Mouse (Mus musculus): ENCODE results near the gene Sipa1l1. TPM values are rescaled to one million over a fixed set of nuclear protein-coding genes. Genes with fewer than 3 reads are reported as not detected.

The Sipa1l1 gene
- polyA plus RNA-seq, 1 experiment from 2014 or later: 23.8 TPM

- H3K36me3 ChIP-seq: no peaks in the 10 kb centered on the region
- peaks cover 8% of the 10 kb centered on the region; the same call in 1 of the 2 replicates for H3K4me1 ChIP-seq (replicated peaks)
- no peak overlapping the region for H3K9ac ChIP-seq
- no peak for ATAC-seq
- H3K27ac ChIP-seq: peak overlapping the region; percentile 52; the same call in 1 of the 2 replicates
- no peak overlapping the region for H3K4me3 ChIP-seq (replicated peaks)
- no peaks in the 10 kb centered on the region for H3K9me3 ChIP-seq
- 47% methylated on average over 7 of the region's 7 CpGs for WGBS
- H3K27me3 ChIP-seq (replicated peaks): no peaks in the 10 kb centered on the region
- H3K4me2 ChIP-seq (replicated peaks): no peak overlapping the region
Observed at GRCm38 (mm10) chr12:82409686-82410472, 240.8 kb downstream of the Sipa1l1 start.

GRCm38 (mm10) chr12:82412291-82413032 lies 243.3 kb downstream of the Sipa1l1 start:
- Histone ChIP-seq H3K4me3 (replicated peaks) (no peak overlapping the region), H3K9ac (no peak overlapping the region), H3K27me3 (replicated peaks) (no peaks in the 10 kb centered on the region), H3K4me2 (replicated peaks) (no peak overlapping the region), H3K36me3 (peaks cover 7% of the 10 kb centered on the region; the same call in 1 of the 2 replicates), H3K27ac (peak overlapping the region; percentile 68; the same call in 1 of the 2 replicates), H3K4me1 (replicated peaks) (peaks cover 8% of the 10 kb centered on the region; the same call in 1 of the 2 replicates), H3K9me3 (no peaks in the 10 kb centered on the region)
- 0 out of 2 replicates have a peak, but pooled peaks have one; percentile 55 for ATAC-seq
- 47% methylated on average over 3 of the region's 3 CpGs for WGBS

DNA sequence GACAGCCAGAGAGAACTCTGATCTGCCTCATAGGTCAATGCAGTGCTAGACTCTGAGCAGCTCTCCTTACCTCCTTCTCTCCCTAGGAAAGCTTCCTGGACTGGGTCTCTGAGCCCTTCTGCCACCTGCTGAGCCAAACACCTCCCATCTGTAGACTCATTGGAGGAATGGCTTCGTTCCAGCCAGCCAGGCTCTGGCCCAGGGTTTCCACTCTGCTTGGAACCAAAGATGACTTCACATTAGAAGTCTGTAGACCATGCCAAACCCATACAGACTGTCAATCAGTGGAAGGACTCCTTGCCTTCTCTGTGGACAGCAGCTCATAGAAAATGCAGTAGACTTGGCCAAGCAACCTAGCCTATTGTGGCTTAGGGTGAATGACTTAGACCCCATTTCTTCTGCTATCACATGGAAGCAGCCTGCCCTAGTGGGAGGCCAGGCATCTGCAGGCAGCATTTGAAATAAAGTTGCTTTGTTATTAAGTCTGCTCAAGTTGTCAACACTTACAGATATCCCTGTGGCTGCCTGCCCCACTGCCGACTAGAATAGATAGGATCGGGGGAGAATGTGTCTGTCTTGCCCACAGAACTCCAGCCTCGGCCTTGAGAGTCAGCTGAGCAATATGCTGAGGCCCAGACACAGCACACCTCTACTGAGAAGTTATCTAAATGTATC lies 246.7 kb downstream of the Sipa1l1 start:
- WGBS: 82% methylated on average over 4 of the region's 4 CpGs
- Histone ChIP-seq H3K9me3 (no peaks in the 10 kb centered on the region), H3K36me3 (peaks cover 11% of the 10 kb centered on the region), H3K4me3 (replicated peaks) (no peak overlapping the region), H3K4me1 (replicated peaks) (0 out of 2 replicates have a peak, but pooled peaks cover 4% of the 10 kb centered on the region), H3K27me3 (replicated peaks) (no peaks in the 10 kb centered on the region), H3K4me2 (replicated peaks) (no peak overlapping the region), H3K27ac (no peak overlapping the region), H3K9ac (no peak overlapping the region)
- ATAC-seq: no peak

GRCm38 (mm10) chr12:82419027-82419426 lies 249.9 kb downstream of the Sipa1l1 start:
- peaks cover 13% of the 10 kb centered on the region for H3K36me3 ChIP-seq

GRCm38 (mm10) chr12:82424783-82425182 lies 255.7 kb downstream of the Sipa1l1 start:
- ATAC-seq: no peak
- Histone ChIP-seq H3K9ac (no peak overlapping the region), H3K4me1 (replicated peaks) (no peaks in the 10 kb centered on the region), H3K27ac (no peak overlapping the region), H3K27me3 (replicated peaks) (no peaks in the 10 kb centered on the region), H3K4me2 (replicated peaks) (no peak overlapping the region), H3K4me3 (replicated peaks) (no peak overlapping the region), H3K36me3 (0 out of 2 replicates have a peak, but pooled peaks cover 6% of the 10 kb centered on the region), H3K9me3 (no peaks in the 10 kb centered on the region)
- 94% methylated on average over 15 of the region's 15 CpGs for WGBS

More at GRCm38 (mm10) chr12:82419027-82419426, 249.9 kb downstream of the Sipa1l1 start:
- Histone ChIP-seq H3K4me2 (replicated peaks) (no peak overlapping the region), H3K27ac (no peak overlapping the region), H3K4me1 (replicated peaks) (no peaks in the 10 kb centered on the region), H3K9me3 (no peaks in the 10 kb centered on the region), H3K9ac (no peak overlapping the region), H3K27me3 (replicated peaks) (no peaks in the 10 kb centered on the region), H3K4me3 (replicated peaks) (no peak overlapping the region)
- 91% methylated on average over 8 of the region's 8 CpGs for WGBS
- ATAC-seq: no peak

GRCm38 (mm10) chr12:82425853-82426252 lies 256.7 kb downstream of the Sipa1l1 start:
- WGBS: 87% methylated on average over 11 of the region's 11 CpGs
- H3K36me3 ChIP-seq: 0 out of 2 replicates have a peak, but pooled peaks cover 6% of the 10 kb centered on the region
- H3K27ac ChIP-seq: no peak overlapping the region
- H3K27me3 ChIP-seq (replicated peaks): no peaks in the 10 kb centered on the region
- no peak overlapping the region for H3K4me2 ChIP-seq (replicated peaks)
- no peak overlapping the region for H3K4me3 ChIP-seq (replicated peaks)
- no peaks in the 10 kb centered on the region for H3K9me3 ChIP-seq
- H3K9ac ChIP-seq: no peak overlapping the region
- no peak for ATAC-seq
- no peaks in the 10 kb centered on the region for H3K4me1 ChIP-seq (replicated peaks)

DNA sequence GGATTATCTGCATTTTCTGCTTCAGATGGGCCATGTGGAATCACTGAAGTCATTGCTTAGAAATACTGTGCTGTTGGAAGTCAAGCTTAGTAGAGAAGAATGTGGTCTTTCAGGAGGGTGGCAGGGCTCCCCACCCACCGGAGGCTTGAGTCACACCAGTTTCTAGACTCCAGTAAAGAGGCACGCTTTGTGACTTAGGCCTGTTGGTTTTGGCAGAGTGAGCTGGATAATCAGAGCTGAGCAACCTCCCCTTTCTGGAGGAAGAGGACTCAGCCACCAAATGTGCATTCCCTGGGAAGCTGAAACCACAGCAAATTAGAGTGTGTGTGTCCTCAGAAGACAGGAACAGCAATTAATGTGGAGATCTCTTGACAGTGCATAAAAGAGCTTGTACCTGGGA lies 258.3 kb downstream of the Sipa1l1 start:
- ATAC-seq: no peak
- no peaks in the 10 kb centered on the region for H3K9me3 ChIP-seq
- 87% methylated on average over 2 of the region's 2 CpGs for WGBS
- H3K27ac ChIP-seq: no peak overlapping the region
- H3K4me3 ChIP-seq (replicated peaks): no peak overlapping the region
- no peak overlapping the region for H3K4me2 ChIP-seq (replicated peaks)
- no peak overlapping the region for H3K9ac ChIP-seq
- no peaks in the 10 kb centered on the region for H3K27me3 ChIP-seq (replicated peaks)
- no peaks in the 10 kb centered on the region for H3K4me1 ChIP-seq (replicated peaks)
- 0 out of 2 replicates have a peak, but pooled peaks cover 6% of the 10 kb centered on the region for H3K36me3 ChIP-seq

DNA sequence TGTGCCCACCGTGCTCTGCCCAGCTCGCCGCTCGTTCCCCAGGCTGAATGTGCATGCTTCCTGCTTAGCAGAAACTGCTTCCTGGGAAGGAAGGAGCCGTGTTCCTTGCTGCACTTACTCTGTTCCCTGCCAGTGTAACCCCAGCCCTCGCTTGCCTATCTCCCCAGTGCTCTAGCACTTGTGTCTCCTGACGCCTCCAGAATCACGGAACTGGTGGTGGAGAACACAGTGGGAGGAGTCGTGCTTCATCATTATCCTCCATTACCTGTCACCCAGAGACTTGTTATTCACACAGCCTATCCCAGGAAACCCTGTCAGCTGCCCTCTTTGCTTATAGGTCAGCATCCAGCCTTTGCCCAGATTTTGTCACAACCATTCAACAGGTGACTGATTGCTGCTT lies 259.3 kb downstream of the Sipa1l1 start:
- no peak overlapping the region for H3K9ac ChIP-seq
- no peaks in the 10 kb centered on the region for H3K9me3 ChIP-seq
- no peak overlapping the region for H3K4me3 ChIP-seq (replicated peaks)
- no peaks in the 10 kb centered on the region for H3K4me1 ChIP-seq (replicated peaks)
- no peaks in the 10 kb centered on the region for H3K27me3 ChIP-seq (replicated peaks)
- no peak for ATAC-seq
- WGBS: 87% methylated on average over 9 of the region's 9 CpGs
- H3K36me3 ChIP-seq: peaks cover 8% of the 10 kb centered on the region; the same call in 1 of the 2 replicates
- no peak overlapping the region for H3K27ac ChIP-seq
- no peak overlapping the region for H3K4me2 ChIP-seq (replicated peaks)

DNA sequence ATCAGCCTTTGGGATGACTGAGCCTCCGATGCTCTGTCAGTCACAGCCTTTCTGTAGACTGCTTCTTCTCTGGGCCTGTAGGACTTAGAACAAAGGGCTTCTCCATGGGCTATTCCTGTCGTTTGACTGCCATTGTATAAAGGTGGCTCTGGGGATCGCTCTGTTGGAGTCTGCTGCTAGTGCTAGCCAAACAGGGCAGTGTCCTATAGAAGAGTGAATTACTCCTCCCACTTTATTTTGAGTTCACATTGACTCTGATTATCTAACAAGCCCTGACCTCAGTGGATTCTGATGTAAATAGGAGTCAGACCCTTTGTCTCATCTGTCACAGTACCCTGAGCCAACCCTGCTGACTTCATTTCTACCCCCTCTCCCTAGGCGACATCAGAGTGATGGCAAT lies 264.2 kb downstream of the Sipa1l1 start:
- 80% methylated on average over 4 of the region's 4 CpGs for WGBS
- no peak overlapping the region for H3K9ac ChIP-seq
- ATAC-seq: no peak
- H3K27me3 ChIP-seq (replicated peaks): no peaks in the 10 kb centered on the region
- no peaks in the 10 kb centered on the region for H3K4me1 ChIP-seq (replicated peaks)
- no peak overlapping the region for H3K4me2 ChIP-seq (replicated peaks)
- H3K36me3 ChIP-seq: peaks cover 9% of the 10 kb centered on the region; the same call in 1 of the 2 replicates
- H3K9me3 ChIP-seq: no peaks in the 10 kb centered on the region
- no peak overlapping the region for H3K4me3 ChIP-seq (replicated peaks)
- no peak overlapping the region for H3K27ac ChIP-seq

DNA sequence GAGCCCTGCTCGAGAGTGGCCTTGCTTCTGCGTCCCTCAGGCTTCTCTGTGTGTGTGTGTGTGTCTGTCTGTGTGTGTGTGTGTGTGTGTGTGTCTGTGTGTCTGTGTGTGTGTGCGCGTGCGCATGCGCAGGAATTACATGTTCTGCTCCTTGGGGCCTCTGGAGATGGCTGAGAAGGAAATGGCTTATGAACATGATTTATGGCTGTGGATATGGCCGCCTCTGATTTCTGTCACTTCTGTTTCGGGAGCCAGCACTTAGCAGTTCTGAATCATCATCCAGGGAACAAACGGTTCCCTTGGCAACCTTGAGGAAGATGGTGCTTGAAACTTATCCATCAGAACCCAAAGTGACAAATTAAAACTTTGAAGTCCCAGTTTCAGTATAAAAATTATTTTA lies 265.5 kb downstream of the Sipa1l1 start:
- ATAC-seq: no peak
- Histone ChIP-seq H3K4me3 (replicated peaks) (no peak overlapping the region), H3K4me2 (replicated peaks) (no peak overlapping the region), H3K27me3 (replicated peaks) (no peaks in the 10 kb centered on the region), H3K9ac (no peak overlapping the region), H3K9me3 (no peaks in the 10 kb centered on the region), H3K36me3 (peaks cover 11% of the 10 kb centered on the region; the same call in 1 of the 2 replicates), H3K4me1 (replicated peaks) (no peaks in the 10 kb centered on the region), H3K27ac (no peak overlapping the region)
- WGBS: 74% methylated on average over 9 of the region's 9 CpGs

DNA sequence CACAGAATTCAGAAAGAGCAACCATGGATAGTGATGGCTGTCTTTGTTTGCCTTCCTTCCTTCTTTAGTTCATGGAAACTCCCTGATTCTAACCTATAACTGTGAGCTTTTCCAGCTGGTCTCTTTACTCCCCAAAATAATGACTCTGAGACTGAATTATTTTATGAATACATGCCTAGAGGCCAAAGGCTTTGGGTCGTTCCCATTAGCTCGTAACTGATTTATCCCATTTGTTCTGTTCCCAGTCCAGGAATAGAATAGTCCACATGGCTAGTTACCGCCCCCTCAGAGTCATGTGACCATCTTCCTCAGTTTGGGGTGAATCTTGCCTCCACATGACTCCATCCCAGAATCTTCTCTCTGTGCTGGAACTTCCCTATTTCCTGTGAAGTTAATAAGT lies 272.4 kb downstream of the Sipa1l1 start:
- H3K4me3 ChIP-seq (replicated peaks): no peak overlapping the region
- no peaks in the 10 kb centered on the region for H3K4me1 ChIP-seq (replicated peaks)
- no peaks in the 10 kb centered on the region for H3K27me3 ChIP-seq (replicated peaks)
- H3K4me2 ChIP-seq (replicated peaks): no peak overlapping the region
- peaks cover 16% of the 10 kb centered on the region; the same call in 1 of the 2 replicates for H3K36me3 ChIP-seq
- no peak overlapping the region for H3K9ac ChIP-seq
- no peaks in the 10 kb centered on the region for H3K9me3 ChIP-seq
- WGBS: 71% methylated on average over 3 of the region's 3 CpGs
- no peak overlapping the region for H3K27ac ChIP-seq
- ATAC-seq: no peak

- Histone ChIP-seq H3K36me3 (peaks cover 10% of the 10 kb centered on the region; the same call in 1 of the 2 replicates), H3K27ac (no peak overlapping the region), H3K27me3 (replicated peaks) (no peaks in the 10 kb centered on the region), H3K9me3 (no peaks in the 10 kb centered on the region), H3K4me3 (replicated peaks) (no peak overlapping the region), H3K4me2 (replicated peaks) (no peak overlapping the region), H3K9ac (no peak overlapping the region), H3K4me1 (replicated peaks) (no peaks in the 10 kb centered on the region)
- ATAC-seq: no peak
- WGBS: 92% methylated on average over 8 of the region's 8 CpGs
Observed at GRCm38 (mm10) chr12:82446609-82447024, 277.5 kb downstream of the Sipa1l1 start.

All from intestine, embryonic 15.5 days (tissue).